Mouse (Mus musculus): ENCODE measurements around the gene Hopx. TPM values are rescaled to one million over a fixed set of nuclear protein-coding genes. Genes with fewer than 3 reads are reported as not detected.

Gene Hopx
- polyA plus RNA-seq, 1 experiment from 2014 or later: 14.4 TPM

Other genes with a start within 250 kb of the Hopx start
- gene Aasdh, start 209.6 kb downstream of the Hopx start, polyA plus RNA-seq (2016; fragmentation: Nextera tagmentation; extraction: Ambion mirVana): 16.4 and 17.8 TPM in 2 replicates
- 243 and 251 TPM in 2 replicates for gene Paics, start 163.8 kb downstream of the Hopx start, polyA plus RNA-seq (2016; fragmentation: Nextera tagmentation; extraction: Ambion mirVana)
- 33.2 and 34.1 TPM in 2 replicates for gene Ppat, start 163.5 kb downstream of the Hopx start, polyA plus RNA-seq (2016; fragmentation: Nextera tagmentation; extraction: Ambion mirVana)
- gene Srp72, start 140.4 kb downstream of the Hopx start, polyA plus RNA-seq (2016; fragmentation: Nextera tagmentation; extraction: Ambion mirVana): 42.3 and 45.1 TPM in 2 replicates
- not detected in 2 replicates for gene Arl9, start 111.1 kb downstream of the Hopx start, polyA plus RNA-seq (2016; fragmentation: Nextera tagmentation; extraction: Ambion mirVana)
- 0.12 TPM in 1 of 2 replicates, not detected in the other for gene Thegl, start 99.1 kb downstream of the Hopx start, polyA plus RNA-seq (2016; fragmentation: Nextera tagmentation; extraction: Ambion mirVana)
- 7.3 and 7.9 TPM in 2 replicates for gene Spink2, start 96.3 kb upstream of the Hopx start, polyA plus RNA-seq (2016; fragmentation: Nextera tagmentation; extraction: Ambion mirVana)
- gene Rest, start 150.4 kb upstream of the Hopx start, polyA plus RNA-seq (2016; fragmentation: Nextera tagmentation; extraction: Ambion mirVana): 31.0 and 32.2 TPM in 2 replicates
- 22.9 and 23.0 TPM in 2 replicates for gene Noa1, start 195.0 kb upstream of the Hopx start, polyA plus RNA-seq (2016; fragmentation: Nextera tagmentation; extraction: Ambion mirVana)
- gene Polr2b, start 195.0 kb upstream of the Hopx start, polyA plus RNA-seq (2016; fragmentation: Nextera tagmentation; extraction: Ambion mirVana): 46.1 and 49.9 TPM in 2 replicates